Mouse (Mus musculus) ovary, postnatal 36 days (tissue): ENCODE measurements at regions not wholly inside any gene's neighbourhood (a gene's known extent, or its start where the extent isn't known, plus 50 kb on each side); places are given as distances from the start of the nearest gene placed in this dataset.

ENCODE experiments used
- DNase-seq: peaks from one replicate; pipeline ENCODE4 v3.0.0; 2022; ENCODE audit warnings: low spot score, mixed read lengths

- DNase-seq = no peak
Measured at GRCm38 (mm10) chr5:90164434-90164833, 59.4 kb downstream of the Cox18 start.

- no peak for DNase-seq
Measured at GRCm38 (mm10) chr5:90163033-90163859, 60.6 kb downstream of the Cox18 start.

- DNase-seq = no peak
Measured at GRCm38 (mm10) chr5:90160281-90160680, 63.5 kb downstream of the Cox18 start.

- no peak for DNase-seq
Measured at GRCm38 (mm10) chr5:90156522-90156921, 67.3 kb downstream of the Cox18 start.

- DNase-seq = peak; percentile 31
Measured at GRCm38 (mm10) chr5:90149611-90150532, 73.9 kb downstream of the Cox18 start.

- no peak for DNase-seq
Measured at GRCm38 (mm10) chr5:90135971-90136370, 87.8 kb downstream of the Cox18 start.

- DNase-seq = no peak
Measured at GRCm38 (mm10) chr5:90107036-90107435, 116.8 kb downstream of the Cox18 start.

- no peak for DNase-seq
Measured at GRCm38 (mm10) chr5:90104672-90105071, 119.1 kb downstream of the Cox18 start.

- no peak for DNase-seq
Measured at GRCm38 (mm10) chr5:90088541-90088940, 135.3 kb downstream of the Cox18 start.

- DNase-seq = no peak
Measured at GRCm38 (mm10) chr5:90086491-90086890, 137.3 kb downstream of the Cox18 start.

- DNase-seq = no peak
Measured at GRCm38 (mm10) chr5:90077025-90077536, 146.7 kb downstream of the Cox18 start.

GRCm38 (mm10) chr5:90075629-90076349, 148.0 kb downstream of the Cox18 start:
- no peak for DNase-seq

GRCm38 (mm10) chr5:90071806-90072205, 152.0 kb downstream of the Cox18 start:
- no peak for DNase-seq

- no peak for DNase-seq
Measured at GRCm38 (mm10) chr5:90068601-90069000, 155.2 kb downstream of the Cox18 start.

- DNase-seq = no peak
Measured at GRCm38 (mm10) chr5:90067817-90068216, 156.0 kb downstream of the Cox18 start.

- no peak for DNase-seq
Measured at GRCm38 (mm10) chr5:90065884-90066615, 157.8 kb downstream of the Cox18 start.

GRCm38 (mm10) chr5:90055686-90056085, 168.1 kb downstream of the Cox18 start:
- DNase-seq = peak; percentile 6

GRCm38 (mm10) chr5:90052516-90052915, 169.4 kb upstream of the Adamts3 start:
- no peak for DNase-seq

GRCm38 (mm10) chr5:90049856-90050255, 166.7 kb upstream of the Adamts3 start:
- no peak for DNase-seq

- no peak for DNase-seq
Measured at GRCm38 (mm10) chr5:90042781-90043180, 159.6 kb upstream of the Adamts3 start.

- no peak for DNase-seq
Measured at GRCm38 (mm10) chr5:90033103-90033502, 150.0 kb upstream of the Adamts3 start.
